Mouse (Mus musculus) heart, adult 2 months (tissue): ENCODE measurements around the gene Armh4.

Source experiments
- CTCF ChIP-seq: fragments of 200-600 bp; IDR thresholded peaks from 2 replicates; pipeline ENCODE4 v1.8.1; 2022; ENCODE audit warnings: antibody characterized with exemption, mild to moderate bottlenecking, moderate library complexity
- EP300 ChIP-seq: fragments of 200-500 bp; IDR thresholded peaks from 2 replicates; pipeline ENCODE4 v1.6.1; 2011; ENCODE audit warnings: low read depth, low read length, control low read depth; ENCODE audit not compliant: insufficient read depth

DNA sequence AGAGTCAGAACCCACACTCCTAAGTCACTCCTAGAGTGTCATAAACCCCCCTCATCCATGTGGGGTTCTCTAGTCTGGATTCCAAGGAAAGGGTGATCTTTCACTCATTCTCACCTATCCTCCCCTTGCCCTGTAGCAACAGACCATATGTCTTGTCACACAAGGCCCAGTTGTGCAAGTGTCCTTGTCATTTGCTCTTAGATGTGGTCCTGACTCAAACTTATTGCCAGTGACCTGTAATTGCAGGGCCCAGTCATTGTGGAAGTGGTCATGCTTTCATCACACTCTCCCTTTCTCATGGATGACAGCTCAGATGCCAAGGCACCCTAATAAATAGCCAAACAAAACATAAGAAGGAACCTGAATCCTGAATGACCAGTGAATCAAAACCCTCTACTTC lies 63.5 kb downstream of the Armh4 start:
- TF ChIP-seq CTCF (no peak), EP300 (no peak)
